Mouse (Mus musculus): ENCODE data around the gene Mdga2. TPM values are rescaled to one million over a fixed set of nuclear protein-coding genes. Genes with fewer than 3 reads are reported as not detected.

Gene Mdga2
- polyA plus RNA-seq, 1 experiment from 2014 or later: not detected

DNA sequence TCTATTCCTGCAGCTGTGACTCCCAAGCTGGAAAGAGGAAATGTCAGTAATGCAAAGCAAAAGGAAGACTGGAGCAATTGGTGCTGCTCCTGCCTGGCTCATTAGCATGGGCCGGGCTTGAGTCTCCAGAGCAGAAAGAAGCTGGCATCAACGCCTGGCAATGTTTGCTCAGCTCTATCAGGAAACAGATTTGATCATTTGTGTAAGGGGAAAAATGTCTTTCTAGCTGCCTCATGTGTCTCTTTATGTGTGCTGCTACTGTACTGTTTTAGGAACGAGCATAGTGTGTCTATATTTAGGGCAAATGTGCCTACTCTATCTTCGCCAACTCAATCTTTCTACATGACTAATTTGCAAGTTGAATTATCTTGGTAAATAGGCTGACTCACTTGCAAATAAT is 211.0 kb downstream of the Mdga2 start:
- Histone ChIP-seq H3K4me3 (ENCODE audit: low read depth, low read length) (no peak overlapping the region), H3K27me3 (ENCODE audit: insufficient read depth, low read length) (no peaks in the 10 kb centered on the region), H3K4me1 (ENCODE audit: insufficient read depth) (no peaks in the 10 kb centered on the region), H3K27ac (ENCODE audit: low read depth) (no peak overlapping the region), H3K9me3 (ENCODE audit: low read length) (no peaks in the 10 kb centered on the region), H3K36me3 (replicated peaks; ENCODE audit: insufficient read depth, low read length) (no peaks in the 10 kb centered on the region), H3K9ac (replicated peaks) (no peak overlapping the region), H3K4me2 (ENCODE audit: low read depth, low read length) (no peak overlapping the region)
- ATAC-seq (no peak), DNase-seq (no peak)
- TF ChIP-seq EP300 (IDR thresholded peaks at IDR 0.05; ENCODE audit: low read depth) (no peak), CTCF (IDR thresholded peaks at IDR 0.05; ENCODE audit: low read depth) (no peak)
- 60% methylated on average over 4 of the region's 4 CpGs for WGBS (ENCODE audit: insufficient replicate concordance)

DNA sequence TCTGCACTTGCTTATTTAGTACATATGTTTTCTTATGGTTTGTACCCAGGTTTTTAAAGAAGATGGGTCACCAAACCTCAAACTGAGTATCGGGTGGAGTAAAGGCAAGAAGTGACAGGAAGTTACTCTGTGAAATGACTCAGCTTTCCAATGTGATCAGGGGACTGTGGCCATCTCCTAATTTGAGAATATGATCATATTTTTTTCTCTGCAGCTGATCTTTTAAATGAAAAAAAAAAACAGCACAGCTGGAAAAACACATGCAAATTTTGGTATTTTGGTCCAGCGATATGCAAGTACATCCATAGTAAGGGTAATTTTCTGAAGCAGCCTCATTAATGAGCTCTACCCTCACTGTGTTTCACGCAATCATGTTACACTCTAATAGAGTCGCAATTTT is 212.0 kb downstream of the Mdga2 start:
- Histone ChIP-seq H3K9me3 (ENCODE audit: low read length) (no peaks in the 10 kb centered on the region), H3K4me2 (ENCODE audit: low read depth, low read length) (no peak overlapping the region), H3K4me3 (ENCODE audit: low read depth, low read length) (no peak overlapping the region), H3K4me1 (ENCODE audit: insufficient read depth) (no peaks in the 10 kb centered on the region), H3K27me3 (ENCODE audit: insufficient read depth, low read length) (no peaks in the 10 kb centered on the region), H3K9ac (replicated peaks) (no peak overlapping the region), H3K36me3 (replicated peaks; ENCODE audit: insufficient read depth, low read length) (no peaks in the 10 kb centered on the region), H3K27ac (ENCODE audit: low read depth) (no peak overlapping the region)
- no peak for TF ChIP-seq EP300 (IDR thresholded peaks at IDR 0.05; ENCODE audit: low read depth)
- no peak for TF ChIP-seq CTCF (IDR thresholded peaks at IDR 0.05; ENCODE audit: low read depth)
- no peak for ATAC-seq
- DNase-seq: no peak
- WGBS (ENCODE audit: insufficient replicate concordance): 77% methylated on average over 4 of the region's 4 CpGs

DNA sequence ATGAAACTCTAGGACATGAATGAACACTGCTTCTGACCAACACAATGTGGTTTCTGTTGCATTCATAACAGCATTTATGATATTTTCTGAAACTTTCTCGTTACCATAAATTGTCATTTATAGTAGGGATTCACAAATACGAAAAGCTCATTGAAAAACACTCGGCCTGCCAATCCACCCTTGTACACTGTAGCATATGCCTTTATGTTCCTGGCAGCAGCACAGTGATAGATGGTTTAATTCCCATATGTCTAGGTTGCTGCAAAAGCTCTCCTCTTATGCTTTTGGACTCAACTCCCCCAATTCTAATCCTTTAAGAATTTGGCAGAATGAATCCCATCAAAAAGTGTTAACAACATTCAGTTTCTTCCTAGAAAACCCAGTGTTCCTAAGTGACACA is 213.2 kb downstream of the Mdga2 start:
- TF ChIP-seq CTCF (IDR thresholded peaks at IDR 0.05; ENCODE audit: low read depth): no peak
- WGBS (ENCODE audit: insufficient replicate concordance): 67% methylated on average over 3 of the region's 3 CpGs
- ATAC-seq: no peak
- Histone ChIP-seq H3K4me1 (ENCODE audit: insufficient read depth) (no peaks in the 10 kb centered on the region), H3K4me3 (ENCODE audit: low read depth, low read length) (no peak overlapping the region), H3K9me3 (ENCODE audit: low read length) (no peaks in the 10 kb centered on the region), H3K36me3 (replicated peaks; ENCODE audit: insufficient read depth, low read length) (no peaks in the 10 kb centered on the region), H3K9ac (replicated peaks) (no peak overlapping the region), H3K4me2 (ENCODE audit: low read depth, low read length) (no peak overlapping the region), H3K27ac (ENCODE audit: low read depth) (no peak overlapping the region), H3K27me3 (ENCODE audit: insufficient read depth, low read length) (no peaks in the 10 kb centered on the region)
- no peak for DNase-seq

- Histone ChIP-seq H3K27me3 (ENCODE audit: insufficient read depth, low read length) (no peaks in the 10 kb centered on the region), H3K9ac (replicated peaks) (no peak overlapping the region), H3K9me3 (ENCODE audit: low read length) (no peaks in the 10 kb centered on the region), H3K36me3 (replicated peaks; ENCODE audit: insufficient read depth, low read length) (no peaks in the 10 kb centered on the region), H3K27ac (ENCODE audit: low read depth) (no peak overlapping the region), H3K4me2 (ENCODE audit: low read depth, low read length) (no peak overlapping the region), H3K4me1 (ENCODE audit: insufficient read depth) (no peaks in the 10 kb centered on the region), H3K4me3 (ENCODE audit: low read depth, low read length) (no peak overlapping the region)
- no peak for DNase-seq
- no peak for ATAC-seq
- no peak for TF ChIP-seq CTCF (IDR thresholded peaks at IDR 0.05; ENCODE audit: low read depth)
- TF ChIP-seq EP300 (IDR thresholded peaks at IDR 0.05; ENCODE audit: low read depth): no peak
- WGBS (ENCODE audit: insufficient replicate concordance): 58% methylated on average over 3 of the region's 3 CpGs
These were observed 268.2 kb downstream of the Mdga2 start for GRCm38 (mm10) chr12:66954129-66954528.

DNA sequence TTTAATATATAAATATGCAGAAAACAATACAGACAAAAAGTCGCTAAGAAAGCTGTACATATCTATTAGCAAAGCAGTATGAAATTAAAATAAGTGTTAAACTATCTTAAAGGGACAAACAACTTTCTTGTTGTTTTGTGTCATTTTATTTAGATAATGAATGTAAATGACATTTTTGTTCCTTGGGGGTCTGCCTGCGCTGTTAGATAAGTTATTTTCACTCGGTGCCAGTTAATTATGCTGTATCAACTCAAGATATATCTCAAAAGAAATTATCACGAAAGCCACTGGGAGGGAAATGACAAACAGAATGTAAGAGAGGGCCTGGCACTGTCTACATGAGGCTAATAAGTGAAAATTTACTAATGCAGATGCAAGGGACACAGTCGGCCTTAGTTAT is 306.6 kb downstream of the Mdga2 start:
- no peaks in the 10 kb centered on the region for H3K9me3 ChIP-seq (ENCODE audit: low read length)
- DNase-seq (no peak), ATAC-seq (no peak)
- no peak overlapping the region for H3K4me3 ChIP-seq (ENCODE audit: low read depth, low read length)
- no peaks in the 10 kb centered on the region for H3K36me3 ChIP-seq (replicated peaks; ENCODE audit: insufficient read depth, low read length)
- no peak overlapping the region for H3K9ac ChIP-seq (replicated peaks)
- H3K4me2 ChIP-seq (ENCODE audit: low read depth, low read length): no peak overlapping the region
- no peak overlapping the region for H3K27ac ChIP-seq (ENCODE audit: low read depth)
- H3K4me1 ChIP-seq (ENCODE audit: insufficient read depth): no peaks in the 10 kb centered on the region
- no peaks in the 10 kb centered on the region for H3K27me3 ChIP-seq (ENCODE audit: insufficient read depth, low read length)
- 83% methylated on average over 5 of the region's 5 CpGs for WGBS (ENCODE audit: insufficient replicate concordance)
- TF ChIP-seq CTCF (IDR thresholded peaks at IDR 0.05; ENCODE audit: low read depth) (no peak), EP300 (IDR thresholded peaks at IDR 0.05; ENCODE audit: low read depth) (no peak)

DNA sequence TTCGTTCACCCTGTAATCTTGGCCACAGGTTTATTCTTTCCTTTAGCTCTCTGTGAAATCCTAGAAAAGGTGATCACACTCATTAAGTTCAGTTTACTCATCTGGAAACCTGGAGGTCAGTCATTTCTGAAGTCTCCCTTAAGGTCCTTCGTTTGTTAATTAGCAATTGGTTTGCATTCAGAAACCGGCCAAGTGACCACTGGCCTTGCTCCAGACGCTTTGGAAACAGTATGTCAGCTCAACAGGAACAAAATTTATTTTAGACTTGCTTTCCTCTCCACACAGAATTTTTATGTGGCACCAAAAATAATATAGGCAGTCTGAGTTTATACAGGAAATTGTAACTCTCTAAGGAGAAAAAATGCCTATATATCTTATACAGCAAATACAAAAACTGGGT is 323.0 kb downstream of the Mdga2 start:
- Histone ChIP-seq H3K9me3 (ENCODE audit: low read length) (no peaks in the 10 kb centered on the region), H3K4me3 (ENCODE audit: low read depth, low read length) (no peak overlapping the region), H3K9ac (replicated peaks) (no peak overlapping the region), H3K4me2 (ENCODE audit: low read depth, low read length) (no peak overlapping the region), H3K36me3 (replicated peaks; ENCODE audit: insufficient read depth, low read length) (no peaks in the 10 kb centered on the region), H3K4me1 (ENCODE audit: insufficient read depth) (no peaks in the 10 kb centered on the region), H3K27me3 (ENCODE audit: insufficient read depth, low read length) (no peaks in the 10 kb centered on the region), H3K27ac (ENCODE audit: low read depth) (no peak overlapping the region)
- WGBS (ENCODE audit: insufficient replicate concordance): 73% methylated on average over 4 of the region's 4 CpGs
- TF ChIP-seq EP300 (IDR thresholded peaks at IDR 0.05; ENCODE audit: low read depth) (no peak), CTCF (IDR thresholded peaks at IDR 0.05; ENCODE audit: low read depth) (no peak)
- ATAC-seq (no peak), DNase-seq (no peak)

GRCm38 (mm10) chr12:66896790-66897189 is 325.6 kb downstream of the Mdga2 start:
- no peak for TF ChIP-seq CTCF (IDR thresholded peaks at IDR 0.05; ENCODE audit: low read depth)
- TF ChIP-seq EP300 (IDR thresholded peaks at IDR 0.05; ENCODE audit: low read depth): no peak
- Histone ChIP-seq H3K36me3 (replicated peaks; ENCODE audit: insufficient read depth, low read length) (no peaks in the 10 kb centered on the region), H3K27me3 (ENCODE audit: insufficient read depth, low read length) (no peaks in the 10 kb centered on the region), H3K4me2 (ENCODE audit: low read depth, low read length) (no peak overlapping the region), H3K9me3 (ENCODE audit: low read length) (no peaks in the 10 kb centered on the region), H3K9ac (replicated peaks) (no peak overlapping the region), H3K4me3 (ENCODE audit: low read depth, low read length) (no peak overlapping the region), H3K4me1 (ENCODE audit: insufficient read depth) (no peaks in the 10 kb centered on the region), H3K27ac (ENCODE audit: low read depth) (no peak overlapping the region)
- no peak for DNase-seq
- ATAC-seq: no peak
- 83% methylated on average over 3 of the region's 3 CpGs for WGBS (ENCODE audit: insufficient replicate concordance)

Measured in liver, postnatal 0 days (tissue).